Mouse (Mus musculus): ENCODE results near the gene Tmem143. TPM values are rescaled to one million over a fixed set of nuclear protein-coding genes. Genes with fewer than 3 reads are reported as not detected.
"Not testable (repeated sequence)": the region's sequence is repeated elsewhere in the genome, so short reads cannot be mapped to it uniquely, and the experiment has no call there.

Tmem143 gene
- total RNA-seq, 2 experiments from 2014 or later, result 77.4 to 79.3 TPM

DNA sequence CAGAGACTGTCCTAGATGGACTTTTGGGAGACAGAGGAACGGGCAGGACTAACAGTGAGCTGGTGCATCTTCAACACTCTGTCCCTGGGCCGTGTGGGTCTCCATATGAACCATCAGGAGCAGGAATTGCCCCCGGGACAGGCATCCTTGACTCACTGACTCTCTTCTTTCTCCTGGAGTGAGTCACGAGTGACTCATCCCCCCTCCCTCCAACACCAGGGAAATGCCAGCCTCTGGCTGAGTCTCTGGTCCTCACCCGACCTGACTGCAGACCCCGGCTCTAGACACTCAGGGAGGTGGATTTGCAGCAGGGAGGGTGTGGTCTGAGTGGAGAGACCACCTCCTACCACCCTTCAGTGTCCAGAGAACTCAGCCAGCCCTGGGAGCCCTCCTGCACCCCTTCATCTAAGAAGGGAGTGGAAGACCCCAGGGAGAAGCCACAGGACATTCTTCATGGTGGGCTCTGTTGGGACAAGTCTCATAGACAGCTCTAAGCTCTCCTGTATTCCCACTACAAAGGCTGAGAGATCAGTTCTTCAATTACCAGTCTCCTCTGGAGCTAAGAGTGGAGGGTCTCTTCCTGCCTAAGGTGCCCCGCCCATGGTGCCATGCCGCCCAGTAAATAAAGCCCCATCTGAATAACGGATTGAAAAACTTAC, 24.0 kb downstream of the Tmem143 start:
- intact Hi-C loops (cut with DNase I), result loop anchor here (2.0 to 5.0 kb wide), 2 partner anchors 24 to 108 kb away; partner anchors contain the start of genes Cyth2, Syngr4 and Tmem143
- peak; percentile 24 to 39 for DNase-seq

DNA sequence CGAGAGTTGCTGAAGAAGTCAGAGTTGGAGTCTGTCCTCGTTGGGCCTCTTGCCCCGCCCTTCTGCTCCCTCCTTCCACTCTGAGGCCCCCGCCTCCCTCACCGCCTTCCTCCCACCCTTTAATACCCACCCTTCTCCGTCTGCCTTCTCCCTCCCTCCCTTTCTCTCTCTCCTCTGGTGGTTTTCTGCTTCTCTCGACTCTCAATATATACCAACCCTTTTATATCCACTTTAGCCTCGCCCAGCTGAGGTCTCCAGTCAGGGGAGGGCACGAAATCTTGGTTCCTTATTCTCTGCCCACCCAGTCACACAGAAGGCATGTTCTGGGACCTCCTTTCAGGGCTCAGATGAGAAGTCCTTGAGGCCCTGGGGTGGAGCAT, 24.5 kb downstream of the Tmem143 start, which contains the start of gene Emp3:
TSS of gene Emp3 (minus strand) at position 163 of the 380 bp plus-strand sequence.
- DNase-seq, result peak; percentile 63 to 68
- intact Hi-C loops (cut with DNase I), result loop anchor here (2.0 to 5.0 kb wide), 2 partner anchors 24 to 109 kb away; partner anchors contain the start of genes Cyth2, Syngr4 and Tmem143

DNA sequence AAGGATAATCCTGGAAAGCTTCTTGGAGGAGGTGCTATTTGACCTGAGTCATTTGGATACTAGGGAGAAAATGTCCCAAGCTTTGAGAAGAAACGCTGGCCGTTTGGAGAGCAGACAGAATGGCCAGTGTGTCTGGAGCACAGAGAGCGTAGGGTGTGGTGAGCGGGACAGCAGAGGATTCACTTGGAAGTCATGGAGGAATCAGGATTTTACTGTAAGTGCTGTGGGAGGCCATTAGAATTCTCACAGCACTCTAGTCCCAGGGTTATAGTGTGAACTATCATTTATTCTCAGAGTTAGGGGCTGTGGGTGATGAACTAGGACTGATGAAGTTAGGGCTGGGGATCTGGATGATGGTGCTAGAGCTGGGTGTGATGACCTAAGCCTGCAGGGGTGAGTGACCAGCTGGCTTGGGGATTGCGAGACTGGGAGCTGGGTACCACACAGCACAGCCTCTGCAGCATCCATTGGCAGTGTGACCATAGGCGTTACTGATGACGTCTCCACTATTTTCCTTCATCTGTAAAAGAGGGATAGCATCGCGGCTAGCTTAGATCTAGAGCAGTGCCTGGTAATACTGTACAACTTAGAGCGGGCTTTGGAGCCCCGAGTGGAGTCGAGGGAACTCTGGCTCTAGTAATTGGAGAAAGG, 25.3 kb downstream of the Tmem143 start:
- intact Hi-C loops (cut with DNase I), result loop anchor here (2.0 to 5.0 kb wide), 2 partner anchors 25 to 110 kb away; partner anchors contain the start of genes Cyth2, Syngr4 and Tmem143
- no peak for DNase-seq

DNA sequence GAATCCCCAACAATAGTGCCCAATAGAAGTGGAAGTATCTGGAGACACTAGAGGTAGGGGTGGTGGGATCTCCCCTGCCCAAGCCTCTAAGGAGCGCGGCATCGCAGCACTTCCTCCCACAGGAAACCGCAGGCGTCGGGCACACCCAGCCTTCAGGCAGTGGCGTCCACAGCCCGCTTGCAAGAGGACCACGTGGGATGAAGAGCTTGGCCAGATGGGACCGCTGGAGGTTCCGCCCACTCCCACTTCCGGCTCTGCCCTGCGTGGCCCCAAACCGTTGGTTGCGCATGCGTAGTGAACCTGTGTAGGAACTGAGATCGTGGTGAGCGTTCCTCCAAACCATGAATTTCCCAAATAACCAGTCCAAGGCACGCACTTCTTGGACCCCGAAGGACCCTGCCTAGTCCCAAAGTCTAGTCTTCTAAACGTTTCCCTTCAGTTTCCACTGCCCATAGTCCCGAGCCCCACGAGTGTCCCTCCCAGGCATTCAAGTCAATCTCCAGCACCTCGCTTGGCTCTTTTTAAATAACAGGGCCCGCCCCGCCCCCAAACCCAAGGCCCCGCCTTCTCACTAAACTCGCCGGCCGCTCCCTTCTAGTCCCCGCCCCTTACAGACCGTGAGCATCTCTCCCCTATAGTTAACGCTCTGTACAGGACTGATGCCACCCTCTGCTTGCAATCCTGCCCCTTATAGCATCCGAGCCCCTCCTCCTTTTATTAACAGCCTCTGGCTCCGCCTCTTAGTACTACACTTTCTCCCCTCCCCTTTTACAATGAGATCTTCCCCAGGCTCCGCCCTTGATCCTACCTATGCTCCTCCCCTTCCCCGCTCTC, 26.4 kb downstream of the Tmem143 start:
- intact Hi-C loops (cut with DNase I), result loop anchor here (5.0 kb wide), 1 partner anchor 111 kb away; the partner anchor contains the start of gene Cyth2
- DNase-seq, result peak; percentile 94 to 95

DNA sequence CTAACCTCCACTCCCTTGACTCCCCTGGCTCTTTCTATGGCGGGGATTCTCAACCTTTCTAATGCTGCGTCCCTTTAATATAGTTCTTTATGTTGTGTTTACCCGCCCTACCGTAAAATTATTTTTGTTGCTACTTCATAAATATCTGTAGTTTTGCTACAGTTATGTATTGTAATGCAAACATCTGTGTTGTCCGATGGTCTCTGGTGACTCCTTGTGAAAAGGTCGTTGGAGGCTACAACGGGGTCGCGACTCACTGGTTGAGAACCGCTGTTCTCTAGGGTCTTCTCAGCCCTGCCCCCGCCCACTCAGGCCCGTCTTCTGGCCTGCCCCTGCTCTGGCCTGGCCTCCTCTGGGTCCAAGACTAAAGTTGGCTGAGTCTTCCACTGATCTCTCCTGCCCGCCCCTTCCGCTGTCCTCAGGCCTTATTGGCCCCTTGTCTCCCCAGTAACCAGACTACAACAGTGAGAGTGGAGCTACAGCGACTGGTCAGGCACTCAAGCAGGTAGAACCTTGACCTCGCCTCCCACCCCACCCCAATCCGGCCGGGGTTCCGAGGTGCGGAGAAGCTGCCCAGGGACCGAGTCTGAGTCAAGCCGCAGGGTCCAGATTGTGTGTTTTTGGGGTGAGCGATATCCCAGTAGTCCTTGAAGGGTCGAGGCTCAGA, 27.2 kb downstream of the Tmem143 start, which contains the start of gene Ccdc114:
TSS of gene Ccdc114 (plus strand) at position 311 of the 667 bp plus-strand sequence.
- peak; percentile 81 to 84 for DNase-seq
- intact Hi-C loops (cut with DNase I), result loop anchor here (2.0 to 5.0 kb wide), 2 partner anchors 51 to 112 kb away; partner anchors contain the start of genes Cyth2 and Kdelr1

DNA sequence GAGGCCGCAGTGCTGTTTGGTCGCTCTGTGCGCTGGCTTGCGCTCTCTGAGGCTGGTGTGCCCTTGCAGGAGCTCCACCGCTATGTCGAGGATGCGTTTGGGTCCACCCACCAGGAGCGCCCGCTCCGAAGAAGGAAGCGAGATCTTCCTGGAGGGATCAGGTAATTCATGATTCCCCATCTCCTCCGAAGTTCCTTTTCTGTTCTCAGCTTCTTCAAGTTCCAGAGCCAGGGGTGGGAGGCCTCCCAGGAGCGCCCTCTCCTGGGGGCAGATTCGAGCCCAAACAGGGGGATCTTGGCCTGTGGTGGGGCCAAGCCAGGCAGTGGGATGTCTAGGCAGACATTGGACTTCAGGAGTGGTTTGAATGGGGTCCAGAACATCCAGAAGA, 27.7 kb downstream of the Tmem143 start:
- peak; percentile 31 to 47 for DNase-seq
- intact Hi-C loops (cut with DNase I), result loop anchor here (2.0 to 5.0 kb wide), 2 partner anchors 52 to 112 kb away; partner anchors contain the start of genes Cyth2 and Kdelr1

DNA sequence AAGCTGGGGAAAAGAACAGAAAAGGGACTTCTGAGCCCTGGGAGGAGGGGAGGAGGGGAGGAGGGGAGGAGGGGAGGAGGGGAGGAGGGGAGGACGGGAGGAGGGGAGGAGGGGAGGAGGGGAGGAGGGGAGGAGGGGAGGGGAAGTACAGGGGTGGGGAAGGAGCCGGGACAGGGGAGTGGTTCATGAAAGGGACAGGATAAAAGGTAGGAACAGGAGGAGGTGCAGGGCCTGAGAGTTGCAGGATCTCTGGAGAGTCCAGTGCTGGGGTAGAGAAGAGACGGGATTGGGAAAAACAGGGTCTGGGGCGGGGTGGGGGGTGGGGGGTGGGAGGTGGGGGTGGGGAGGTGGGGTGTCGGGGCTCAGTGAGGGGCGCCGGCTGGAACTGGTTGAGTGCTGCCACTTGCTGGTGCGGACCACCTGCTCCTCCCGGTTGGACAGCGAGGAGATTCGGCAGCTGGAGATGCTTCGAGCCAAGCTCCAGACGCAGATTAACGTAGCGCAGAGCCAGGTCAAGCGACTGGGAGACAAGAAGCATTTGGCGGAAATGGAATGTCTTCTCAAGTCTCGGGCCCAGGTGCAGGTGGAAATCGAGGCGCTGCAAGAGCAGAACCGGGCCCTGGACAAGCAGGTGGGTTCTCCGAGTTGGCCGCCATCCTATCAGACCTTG, 32.0 kb downstream of the Tmem143 start:
- intact Hi-C loops (cut with DNase I), result no loop called here
- DNase-seq, result peak in 1 of 2 experiments; percentile 19

DNA sequence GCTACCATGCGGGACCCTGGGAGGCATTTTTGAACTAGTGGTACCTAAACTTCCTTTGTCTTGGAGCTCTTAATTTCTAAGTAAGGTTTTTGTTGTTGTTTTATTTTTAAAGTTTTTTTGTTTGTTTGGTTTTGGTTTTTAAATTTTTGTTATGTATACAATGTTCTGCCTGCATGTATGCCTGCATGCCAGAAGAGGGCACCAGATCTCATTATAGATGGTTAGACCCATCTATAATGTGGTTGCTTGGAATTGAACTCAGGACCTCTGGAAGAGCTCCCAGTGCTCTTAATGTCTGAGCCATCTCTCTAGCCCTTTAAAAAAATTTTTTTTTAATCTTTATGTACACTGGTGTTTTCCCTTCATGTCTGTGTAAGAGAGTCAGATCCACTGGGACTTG, 32.9 kb downstream of the Tmem143 start:
- intact Hi-C loops (cut with DNase I), result loop anchor here (5.0 kb wide), 1 partner anchor 127 kb away; no protein-coding TSS in a partner anchor
- no peak for DNase-seq

DNA sequence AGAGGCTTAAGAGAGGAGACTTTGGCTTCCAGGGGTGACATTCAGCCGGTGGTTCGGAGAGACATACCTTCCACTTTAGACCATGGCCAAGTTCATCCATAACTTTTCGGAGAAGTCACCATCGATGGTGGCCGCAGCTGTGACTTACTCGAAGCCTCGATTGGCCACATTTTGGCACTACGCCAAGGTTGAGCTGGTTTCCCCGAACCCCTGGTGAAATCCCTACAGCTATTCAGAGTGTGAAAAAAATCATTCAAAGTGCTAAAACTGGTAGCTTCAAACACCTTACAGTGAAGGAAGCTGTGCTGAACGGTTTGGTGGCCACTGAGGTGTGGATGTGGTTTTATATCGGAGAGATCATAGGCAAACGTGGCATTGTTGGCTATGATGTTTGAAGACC, 37.0 kb downstream of the Tmem143 start:
- intact Hi-C loops (cut with DNase I), result loop anchor here (2.0 to 5.0 kb wide), 3 partner anchors 61 to 195 kb away; partner anchors contain the start of gene Kdelr1
- not testable (repeated sequence) for DNase-seq

DNA sequence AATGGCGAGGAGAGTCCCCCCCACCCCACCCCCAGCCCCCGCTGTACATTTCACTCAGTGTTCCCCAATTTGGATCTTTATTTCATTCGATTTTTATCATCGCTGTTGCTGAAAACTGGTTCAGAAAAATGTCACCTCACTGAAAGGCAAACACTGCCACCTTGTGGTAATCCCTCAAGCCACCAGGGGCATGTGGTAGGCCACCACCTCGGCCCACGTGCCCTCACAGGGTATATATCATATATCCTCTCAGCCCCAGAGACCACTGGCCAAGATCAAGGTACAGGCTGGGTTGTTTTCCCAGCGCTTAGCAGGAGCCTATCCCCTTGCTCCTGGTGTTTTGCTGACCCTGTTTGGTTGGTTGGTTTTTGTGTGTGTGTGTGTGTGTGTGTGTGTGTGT, 38.4 kb downstream of the Tmem143 start:
- DNase-seq, result peak; percentile 65 to 79
- intact Hi-C loops (cut with DNase I), result loop anchor here (2.0 kb wide), 2 partner anchors 62 to 196 kb away; partner anchors contain the start of gene Kdelr1

DNA sequence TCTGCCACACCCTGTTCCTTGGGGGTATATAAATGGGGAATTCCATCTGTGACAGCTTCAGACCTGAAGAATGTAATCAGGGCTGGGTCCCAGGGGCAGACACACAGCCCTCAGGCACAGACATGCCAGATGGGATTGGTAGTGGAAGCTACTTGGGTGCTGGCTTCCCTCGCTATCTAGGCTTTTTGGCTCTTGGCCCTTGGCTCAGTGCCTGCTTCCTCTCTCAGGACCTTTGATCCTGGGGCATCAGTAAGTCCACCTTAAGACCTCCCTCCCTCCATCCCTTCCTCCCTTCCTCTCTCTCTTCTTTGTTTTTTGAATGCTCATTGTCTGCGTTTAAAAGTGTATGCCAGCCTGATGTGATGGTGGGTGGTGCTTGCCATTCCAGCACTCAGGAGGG, 43.1 kb downstream of the Tmem143 start:
- intact Hi-C loops (cut with DNase I), result no loop called here
- DNase-seq, result no peak

DNA sequence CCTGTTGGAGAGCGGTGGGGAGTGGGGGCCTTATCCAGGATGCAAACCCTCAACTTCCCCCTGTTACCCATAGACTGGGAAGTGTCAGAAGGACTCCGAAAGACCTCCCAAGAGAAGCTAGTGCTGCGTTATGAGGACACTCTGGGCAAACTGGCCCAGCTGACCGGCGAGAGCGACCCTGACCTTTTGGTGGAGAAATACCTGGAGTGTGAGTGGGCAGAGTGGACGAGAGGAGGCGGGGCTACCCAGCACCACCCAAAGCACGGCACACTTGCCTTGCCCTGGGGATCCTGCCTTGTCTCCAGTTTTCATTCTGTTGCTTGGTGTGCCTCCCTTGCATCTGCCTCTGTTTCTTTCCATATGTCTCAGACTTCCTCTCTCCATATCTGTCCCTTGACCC, 45.2 kb downstream of the Tmem143 start:
- DNase-seq, result no peak
- intact Hi-C loops (cut with DNase I), result no loop called here

DNA sequence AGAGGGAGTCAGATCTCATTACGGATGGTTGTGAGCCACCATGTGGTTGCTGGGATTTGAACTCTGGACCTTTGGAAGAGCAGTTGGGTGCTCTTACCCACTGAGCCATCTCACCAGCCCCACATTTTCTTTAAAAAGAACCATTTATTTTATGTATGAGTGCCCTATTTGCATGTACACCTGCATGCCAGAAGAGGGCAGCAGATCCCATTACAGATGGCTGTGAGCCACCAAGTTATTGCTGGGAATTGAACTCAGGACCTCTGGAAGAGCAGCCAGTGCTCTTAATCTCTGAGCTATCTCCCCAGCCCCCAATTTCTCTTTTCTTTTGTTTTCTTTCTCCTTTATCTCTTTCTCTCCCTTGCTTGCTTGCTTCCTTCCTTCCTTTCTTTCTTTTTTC, 46.5 kb downstream of the Tmem143 start:
- DNase-seq; intact Hi-C loops (cut with DNase I): not testable (repeated sequence)

DNA sequence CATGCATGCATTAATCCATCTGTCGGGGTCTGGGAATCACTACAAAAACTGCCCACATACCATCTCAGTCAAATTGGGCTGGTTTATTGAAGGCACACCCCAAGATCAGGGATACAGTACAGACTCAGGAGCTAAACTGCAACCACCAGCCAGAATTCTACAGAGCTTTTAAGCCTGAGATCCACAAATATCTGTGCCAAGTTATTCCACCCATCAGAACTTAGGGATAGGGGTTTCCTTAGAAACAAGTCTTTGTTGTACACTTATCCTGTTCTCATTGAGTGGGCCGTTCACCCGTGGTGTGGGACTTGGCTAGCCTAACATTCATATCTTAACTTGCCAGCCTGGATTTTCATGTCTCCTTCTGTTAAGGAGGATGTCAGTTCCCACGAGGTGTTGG, 52.3 kb downstream of the Tmem143 start:
- intact Hi-C loops (cut with DNase I), result no loop called here

DNA sequence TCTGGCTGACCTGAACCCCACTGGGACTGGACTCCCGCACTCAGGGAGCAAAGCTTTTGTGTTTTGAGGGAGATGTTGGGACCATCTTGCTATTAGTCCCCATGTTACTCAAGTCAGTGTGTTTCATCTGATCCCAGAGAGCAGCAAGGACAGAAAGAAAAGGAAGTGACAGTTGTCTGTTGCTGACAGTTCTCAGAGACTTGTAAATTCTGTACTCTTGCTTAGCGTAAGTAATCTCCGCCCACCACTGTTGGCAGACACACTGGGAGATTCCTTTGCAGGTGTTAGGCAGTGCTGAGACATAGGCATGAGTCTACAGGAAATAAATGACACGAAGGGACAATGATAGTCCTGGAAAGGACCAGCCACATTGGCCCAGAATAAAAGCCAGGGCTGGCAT, 59.9 kb downstream of the Tmem143 start:
- no peak for DNase-seq
- intact Hi-C loops (cut with DNase I), result no loop called here

More for the DNA sequence above, 52.3 kb downstream of the Tmem143 start:
- no peak for DNase-seq
